Mouse (Mus musculus): ENCODE results near the gene Lyrm4. TPM values are rescaled to one million over a fixed set of nuclear protein-coding genes. Genes with fewer than 3 reads are reported as not detected.
A peak's percentile ranks its signal among the peaks of the same experiment; 100 is the strongest.

Lyrm4 gene
- total and polyA plus RNA-seq, 3 experiments, result 22.6 to 25.4 TPM; not detected in 1

DNA sequence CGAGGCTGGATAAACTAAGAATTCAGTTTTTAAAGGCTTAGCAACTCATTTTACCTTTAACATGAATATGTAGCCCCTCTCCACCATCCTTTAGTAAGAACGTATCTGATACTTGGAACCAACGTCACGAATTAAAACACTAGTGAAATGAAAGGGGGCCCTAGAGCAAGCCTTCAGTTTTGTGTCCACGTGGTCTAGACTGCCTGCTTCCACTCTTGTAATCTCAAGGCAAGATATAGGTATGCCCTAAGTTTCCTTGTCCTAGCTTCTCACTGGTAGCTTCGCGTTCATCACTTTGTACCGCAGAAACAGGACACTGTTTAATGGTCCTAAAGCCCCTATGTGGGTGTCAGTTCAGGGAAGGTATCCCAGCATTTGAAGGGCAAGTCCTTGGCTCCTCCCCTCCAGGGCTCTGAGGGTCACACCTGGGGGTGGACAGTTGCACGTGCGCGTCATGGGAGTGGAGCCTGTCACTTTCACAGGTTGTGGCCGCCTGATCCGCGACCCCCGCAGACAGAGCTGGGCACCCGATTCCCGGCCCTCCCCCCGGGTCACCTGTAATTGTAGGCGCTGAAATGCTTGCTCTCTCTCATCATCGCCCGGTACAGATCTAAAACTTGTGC lies 695 bp downstream of the Lyrm4 start:
- peak overlapping the region; percentile 74 for H3K27ac ChIP-seq (ENCODE audit: control insufficient read depth, low read depth, low read length)
- H3K27me3 ChIP-seq (ENCODE audit: control insufficient read depth in 1 of 2, insufficient read depth in 2 of 2, low read length in 2 of 2), result no peaks in the 10 kb centered on the region
- H3K9me3 ChIP-seq (replicated peaks; ENCODE audit: insufficient read depth, low read length), result no peaks in the 10 kb centered on the region
- TF ChIP-seq MXI1 (IDR thresholded peaks at IDR 0.05; ENCODE audit: low read depth, low read length), result peak; percentile 95
- TF ChIP-seq HCFC1 (IDR thresholded peaks at IDR 0.05; ENCODE audit: low read depth, low read length), result peak; percentile 29; the same call in 1 of the 2 replicates
- TF ChIP-seq CTCF (IDR thresholded peaks at IDR 0.05 in 2 of 3, conservative IDR thresholded peaks at IDR 0.05 in 1 of 3; ENCODE audit: control insufficient read depth in 1 of 3, insufficient read depth in 1 of 3, low read depth in 2 of 3, low read length in 3 of 3, poor library complexity in 1 of 3, severe bottlenecking in 1 of 3), result no peak
- TF ChIP-seq BHLHE40 (IDR thresholded peaks at IDR 0.05; ENCODE audit: borderline replicate concordance, low read depth, low read length), result peak; percentile 88
- TF ChIP-seq MYC (IDR thresholded peaks at IDR 0.05; ENCODE audit: low read depth, low read length), result peak; percentile 93
- no peak for TF ChIP-seq NELFE (IDR thresholded peaks at IDR 0.05; ENCODE audit: low read depth, low read length)
- no peak for TF ChIP-seq MEF2A (IDR thresholded peaks at IDR 0.05; ENCODE audit: extremely low read depth, insufficient replicate concordance, low read depth, low read length, poor library complexity, severe bottlenecking)
- TF ChIP-seq SIN3A (IDR thresholded peaks at IDR 0.05; ENCODE audit: low read length), result peak; percentile 61
- peak; percentile 80 for TF ChIP-seq USF1 (IDR thresholded peaks at IDR 0.05; ENCODE audit: low read depth, low read length)
- TF ChIP-seq MAX (IDR thresholded peaks at IDR 0.05; ENCODE audit: low read length), result peak; percentile 86
- peak overlapping the region; percentile 80 to 91 for H3K4me3 ChIP-seq (ENCODE audit: control insufficient read depth in 1 of 2, insufficient read depth in 1 of 2, low read depth in 2 of 2, low read length in 2 of 2)
- H3K4me1 ChIP-seq (ENCODE audit: control insufficient read depth in 1 of 2, insufficient read depth in 2 of 2, low read length in 2 of 2), result peaks cover 9 to 20% of the 10 kb centered on the region in 2 experiments
- peak; percentile 79 for DNase-seq (ENCODE audit: low read depth, low spot score)
- H3K79me2 ChIP-seq (ENCODE audit: control insufficient read depth, insufficient read depth, low read length, poor library complexity), result peaks cover 15% of the 10 kb centered on the region
- H3K36me3 ChIP-seq (ENCODE audit: control insufficient read depth in 1 of 2, insufficient read depth in 2 of 2, low read length in 2 of 2), result peaks cover 0 to 30% of the 10 kb centered on the region in 2 experiments; a peak in 2 of 4 replicates
- peak overlapping the region; percentile 87 for H3K9ac ChIP-seq (ENCODE audit: control insufficient read depth, low read depth, low read length, poor library complexity, severe bottlenecking)

DNA sequence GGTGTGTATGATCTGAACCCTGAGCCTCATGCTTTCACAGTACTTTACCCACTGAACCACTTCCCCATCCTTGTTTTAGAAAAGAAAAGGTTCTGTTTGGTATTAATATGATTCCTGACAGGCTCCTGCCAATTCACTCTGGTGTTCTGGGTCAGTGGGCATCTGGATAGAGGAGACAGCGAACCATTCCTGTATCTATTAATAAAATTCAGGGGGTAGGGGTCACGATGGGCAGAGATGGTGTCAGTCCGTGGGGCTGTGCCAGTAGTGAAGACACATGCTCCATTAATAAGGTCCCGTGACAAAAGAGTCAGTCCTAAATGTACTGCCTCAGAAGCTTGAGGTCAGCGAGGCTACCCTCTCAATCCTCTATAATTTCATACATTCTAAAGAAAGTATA lies 4.1 kb downstream of the Lyrm4 start:
- Histone ChIP-seq H3K4me3 (ENCODE audit: control insufficient read depth in 1 of 2, insufficient read depth in 1 of 2, low read depth in 2 of 2, low read length in 2 of 2) (no peak overlapping the region), H3K4me1 (ENCODE audit: control insufficient read depth in 1 of 2, insufficient read depth in 2 of 2, low read length in 2 of 2) (peaks cover 0 to 16% of the 10 kb centered on the region in 2 experiments; a peak in 3 of 4 replicates), H3K27me3 (ENCODE audit: control insufficient read depth in 1 of 2, insufficient read depth in 2 of 2, low read length in 2 of 2) (no peaks in the 10 kb centered on the region), H3K36me3 (ENCODE audit: control insufficient read depth in 1 of 2, insufficient read depth in 2 of 2, low read length in 2 of 2) (peaks cover 0 to 18% of the 10 kb centered on the region in 2 experiments; a peak in 2 of 4 replicates), H3K9ac (ENCODE audit: control insufficient read depth, low read depth, low read length, poor library complexity, severe bottlenecking) (no peak overlapping the region), H3K9me3 (replicated peaks; ENCODE audit: insufficient read depth, low read length) (no peaks in the 10 kb centered on the region), H3K79me2 (ENCODE audit: control insufficient read depth, insufficient read depth, low read length, poor library complexity) (peaks cover 18% of the 10 kb centered on the region), H3K27ac (ENCODE audit: control insufficient read depth, low read depth, low read length) (no peak overlapping the region)
- DNase-seq (ENCODE audit: low read depth, low spot score), result no peak
- no peak for TF ChIP-seq TCF12 (IDR thresholded peaks at IDR 0.05; ENCODE audit: low read depth, low read length)
- TF ChIP-seq MYC (IDR thresholded peaks at IDR 0.05; ENCODE audit: low read depth, low read length), result no peak
- TF ChIP-seq CHD2 (IDR thresholded peaks at IDR 0.05; ENCODE audit: low read length), result no peak
- no peak for TF ChIP-seq ETS1 (IDR thresholded peaks at IDR 0.05; ENCODE audit: low read depth, low read length)
- TF ChIP-seq GATA1 (IDR thresholded peaks at IDR 0.05; ENCODE audit: low read depth, low read length), result no peak
- no peak for TF ChIP-seq BHLHE40 (IDR thresholded peaks at IDR 0.05; ENCODE audit: borderline replicate concordance, low read depth, low read length)
- no peak for TF ChIP-seq HCFC1 (IDR thresholded peaks at IDR 0.05; ENCODE audit: low read depth, low read length)
